Mouse (Mus musculus): ENCODE data around the gene Duox1. TPM values are rescaled to one million over a fixed set of nuclear protein-coding genes. Genes with fewer than 3 reads are reported as not detected.

The Duox1 gene
- polyA plus RNA-seq, 1 experiment from 2014 or later, result not detected

GRCm38 (mm10) chr2:122306184-122306583 lies 9.3 kb upstream of the Duox1 start:
- Histone ChIP-seq H3K27ac (no peak overlapping the region), H3K4me3 (replicated peaks; ENCODE audit: low read depth, low read length) (no peak overlapping the region), H3K9me3 (replicated peaks; ENCODE audit: low read length) (no peaks in the 10 kb centered on the region), H3K4me2 (ENCODE audit: low read length) (no peak overlapping the region), H3K27me3 (ENCODE audit: insufficient read depth, low read length) (peaks cover 23% of the 10 kb centered on the region), H3K4me1 (replicated peaks; ENCODE audit: insufficient read depth, low read length) (peaks cover 9% of the 10 kb centered on the region; the same call in 1 of the 2 replicates), H3K36me3 (ENCODE audit: insufficient read depth, low read length) (no peaks in the 10 kb centered on the region), H3K9ac (ENCODE audit: low read depth, low read length) (no peak overlapping the region)
- no peak for TF ChIP-seq CTCF (IDR thresholded peaks at IDR 0.05; ENCODE audit: low read depth)
- WGBS, result 44% methylated on average over 4 of the region's 4 CpGs
- DNase-seq (ENCODE audit: low spot score), result no peak
- ATAC-seq (replicated peaks; ENCODE audit: low FRiP score, low read depth), result no peak

- ATAC-seq (replicated peaks; ENCODE audit: low FRiP score, low read depth), result no peak
- peaks cover 20% of the 10 kb centered on the region for H3K27me3 ChIP-seq (ENCODE audit: insufficient read depth, low read length)
- 34% methylated on average over 3 of the region's 3 CpGs for WGBS
These were observed 5.8 kb upstream of the Duox1 start for GRCm38 (mm10) chr2:122309647-122310046.

GRCm38 (mm10) chr2:122311561-122311960 lies 3.9 kb upstream of the Duox1 start:
- Histone ChIP-seq H3K27me3 (ENCODE audit: insufficient read depth, low read length) (peaks cover 25% of the 10 kb centered on the region), H3K4me3 (replicated peaks; ENCODE audit: low read depth, low read length) (no peak overlapping the region), H3K4me2 (ENCODE audit: low read length) (no peak overlapping the region), H3K27ac (no peak overlapping the region), H3K9ac (ENCODE audit: low read depth, low read length) (no peak overlapping the region), H3K36me3 (ENCODE audit: insufficient read depth, low read length) (no peaks in the 10 kb centered on the region), H3K4me1 (replicated peaks; ENCODE audit: insufficient read depth, low read length) (no peaks in the 10 kb centered on the region; the same call in 1 of the 2 replicates), H3K9me3 (replicated peaks; ENCODE audit: low read length) (no peaks in the 10 kb centered on the region)
- 59% methylated on average over 2 of the region's 2 CpGs for WGBS
- DNase-seq (ENCODE audit: low spot score) (no peak), ATAC-seq (replicated peaks; ENCODE audit: low FRiP score, low read depth) (no peak)
- TF ChIP-seq CTCF (IDR thresholded peaks at IDR 0.05; ENCODE audit: low read depth), result no peak

More at GRCm38 (mm10) chr2:122309647-122310046, 5.8 kb upstream of the Duox1 start:
- Histone ChIP-seq H3K9ac (ENCODE audit: low read depth, low read length) (no peak overlapping the region), H3K4me3 (replicated peaks; ENCODE audit: low read depth, low read length) (no peak overlapping the region), H3K4me2 (ENCODE audit: low read length) (no peak overlapping the region), H3K4me1 (replicated peaks; ENCODE audit: insufficient read depth, low read length) (no peaks in the 10 kb centered on the region; the same call in 1 of the 2 replicates), H3K36me3 (ENCODE audit: insufficient read depth, low read length) (no peaks in the 10 kb centered on the region), H3K27ac (no peak overlapping the region), H3K9me3 (replicated peaks; ENCODE audit: low read length) (no peaks in the 10 kb centered on the region)
- TF ChIP-seq CTCF (IDR thresholded peaks at IDR 0.05; ENCODE audit: low read depth), result peak; percentile 46; the same call in 1 of the 2 replicates
- DNase-seq (ENCODE audit: low spot score), result no peak

GRCm38 (mm10) chr2:122312722-122313417 lies 2.6 kb upstream of the Duox1 start:
- Histone ChIP-seq H3K9me3 (replicated peaks; ENCODE audit: low read length) (no peaks in the 10 kb centered on the region), H3K27me3 (ENCODE audit: insufficient read depth, low read length) (peaks cover 25% of the 10 kb centered on the region), H3K4me1 (replicated peaks; ENCODE audit: insufficient read depth, low read length) (no peaks in the 10 kb centered on the region; the same call in 1 of the 2 replicates), H3K4me3 (replicated peaks; ENCODE audit: low read depth, low read length) (peak overlapping the region; percentile 16), H3K4me2 (ENCODE audit: low read length) (peak overlapping the region; percentile 52), H3K27ac (no peak overlapping the region), H3K36me3 (ENCODE audit: insufficient read depth, low read length) (no peaks in the 10 kb centered on the region), H3K9ac (ENCODE audit: low read depth, low read length) (no peak overlapping the region)
- WGBS, result 4% methylated on average over 27 of the region's 27 CpGs
- peak; percentile 74 for TF ChIP-seq CTCF (IDR thresholded peaks at IDR 0.05; ENCODE audit: low read depth)
- ATAC-seq (replicated peaks; ENCODE audit: low FRiP score, low read depth) (peak; percentile 52; the same call in 1 of the 2 replicates), DNase-seq (ENCODE audit: low spot score) (peak; percentile 70)

- DNase-seq (ENCODE audit: low spot score) (no peak), ATAC-seq (replicated peaks; ENCODE audit: low FRiP score, low read depth) (peak; percentile 33; the same call in 1 of the 2 replicates)
- Histone ChIP-seq H3K4me1 (replicated peaks; ENCODE audit: insufficient read depth, low read length) (no peaks in the 10 kb centered on the region; the same call in 1 of the 2 replicates), H3K36me3 (ENCODE audit: insufficient read depth, low read length) (no peaks in the 10 kb centered on the region), H3K27ac (no peak within 1 kb of the TSS), H3K9me3 (replicated peaks; ENCODE audit: low read length) (no peaks in the 10 kb centered on the region), H3K4me3 (replicated peaks; ENCODE audit: low read depth, low read length) (peak within 1 kb of the TSS; percentile 16), H3K27me3 (ENCODE audit: insufficient read depth, low read length) (peaks cover 25% of the 10 kb centered on the region), H3K9ac (ENCODE audit: low read depth, low read length) (no peak within 1 kb of the TSS), H3K4me2 (ENCODE audit: low read length) (peak within 1 kb of the TSS; percentile 52)
- no peak for TF ChIP-seq CTCF (IDR thresholded peaks at IDR 0.05; ENCODE audit: low read depth)
- WGBS, result 2% methylated on average over 24 of the region's 24 CpGs
These were observed 1.9 kb upstream of the Duox1 start, which contains the start of gene Duoxa1 for GRCm38 (mm10) chr2:122313536-122313935. Duoxa1 (minus strand) TSS chr2:122313730.

- Histone ChIP-seq H3K27ac (no peak overlapping the region), H3K4me3 (replicated peaks; ENCODE audit: low read depth, low read length) (no peak overlapping the region), H3K4me1 (replicated peaks; ENCODE audit: insufficient read depth, low read length) (no peaks in the 10 kb centered on the region; the same call in 1 of the 2 replicates)
These were observed 1.9 kb downstream of the Duox1 start for GRCm38 (mm10) chr2:122317384-122317783.

More at GRCm38 (mm10) chr2:122317384-122317783, 1.9 kb downstream of the Duox1 start:
- no peak for DNase-seq (ENCODE audit: low spot score)
- peaks cover 19% of the 10 kb centered on the region for H3K27me3 ChIP-seq (ENCODE audit: insufficient read depth, low read length)
- H3K9me3 ChIP-seq (replicated peaks; ENCODE audit: low read length), result no peaks in the 10 kb centered on the region
- H3K36me3 ChIP-seq (ENCODE audit: insufficient read depth, low read length), result no peaks in the 10 kb centered on the region
- no peak overlapping the region for H3K4me2 ChIP-seq (ENCODE audit: low read length)
- 73% methylated on average over 4 of the region's 4 CpGs for WGBS
- no peak overlapping the region for H3K9ac ChIP-seq (ENCODE audit: low read depth, low read length)
- ATAC-seq (replicated peaks; ENCODE audit: low FRiP score, low read depth), result no peak
- no peak for TF ChIP-seq CTCF (IDR thresholded peaks at IDR 0.05; ENCODE audit: low read depth)

Measured in kidney, postnatal 0 days (tissue).